Mouse (Mus musculus) liver, embryonic 11.5 days (tissue): ENCODE data around the gene Msi2. TPM values are rescaled to one million over a fixed set of nuclear protein-coding genes. Genes with fewer than 3 reads are reported as not detected.

Source experiments
- ATAC-seq: fragments of 200-750 bp; cut with Nextera tagmentation; replicated peaks from 2 replicates; pipeline ENCODE4 v1.8.0; 2017; ENCODE audit warnings: moderate number of reproducible peaks, mild to moderate bottlenecking, moderate TSS enrichment, moderate library complexity; ENCODE audit not compliant: low FRiP score
- DNase-seq: peaks from one replicate; pipeline ENCODE4 v3.0.0-alpha.2; 2017; ENCODE audit warnings: low spot score
- H3K27ac ChIP-seq: fragments of 300-500 bp; sonication (generic); 2 replicates; pipeline ENCODE4 v1.5.1; 2014; ENCODE audit warnings: mild to moderate bottlenecking, low read depth, low read length, control low read depth
- H3K27me3 ChIP-seq: fragments of 300-500 bp; sonication (generic); replicated peaks from 2 replicates; pipeline ENCODE4 v1.6.1; 2014; ENCODE audit warnings: low read length, mixed read lengths; ENCODE audit not compliant: control insufficient read depth, insufficient read depth
- H3K36me3 ChIP-seq: fragments of 300-500 bp; sonication (generic); 2 replicates; pipeline ENCODE4 v1.6.1; 2014; ENCODE audit warnings: mild to moderate bottlenecking, low read length, moderate library complexity, mixed read lengths; ENCODE audit not compliant: control insufficient read depth, insufficient read depth
- H3K4me1 ChIP-seq: fragments of 300-500 bp; sonication (generic); replicated peaks from 2 replicates; pipeline ENCODE4 v1.6.1; 2014; ENCODE audit warnings: low read length, mixed read lengths; ENCODE audit not compliant: control insufficient read depth, insufficient read depth
- H3K4me2 ChIP-seq: fragments of 300-500 bp; sonication (generic); 2 replicates; pipeline ENCODE4 v1.6.1; 2014; ENCODE audit warnings: mild to moderate bottlenecking, control low read depth, moderate library complexity
- H3K4me3 ChIP-seq: fragments of 300-500 bp; sonication (generic); 2 replicates; pipeline ENCODE4 v1.5.1; 2014; ENCODE audit warnings: low read depth, low read length, control low read depth
- H3K9ac ChIP-seq: fragments of 300-500 bp; sonication (generic); 2 replicates; pipeline ENCODE4 v1.6.1; 2014; ENCODE audit warnings: low read depth, low read length, control low read depth
- H3K9me3 ChIP-seq: fragments of 300-500 bp; sonication (generic); 2 replicates; pipeline ENCODE4 v1.6.1; 2016; ENCODE audit warnings: low read length, inconsistent platforms, mixed read lengths; ENCODE audit not compliant: control insufficient read depth
- WGBS: fragments of 180-500 bp; shearing (Covaris S2); extraction: QIAGEN DNeasy Blood & Tissue Kit; methylation state at CpG from one replicate; pipeline ENCODE4 v1.1.7; 2014; 5-methylcytosine and 5-hydroxymethylcytosine counted together
- polyA plus RNA-seq: library from polyadenylated mRNA; unstranded; fragments of >200 nt; fragmentation: Nextera tagmentation; extraction: Ambion mirVana; gene quantifications from 2 replicates; pipeline ENCODE4 v1.2.1, GENCODE M21; 2014

Msi2 gene
- polyA plus RNA-seq, 1 experiment from 2014 or later = 8.2 TPM

GRCm38 (mm10) chr11:88605098-88605525, 113.2 kb downstream of the Msi2 start:
- peaks cover 89% of the 10 kb centered on the region for H3K4me1 ChIP-seq
- ATAC-seq (peak; percentile 64), DNase-seq (no peak)
- H3K9ac ChIP-seq = no peak overlapping the region
- no peak overlapping the region for H3K27ac ChIP-seq
- 30% methylated on average over 12 of the region's 12 CpGs for WGBS
- H3K27me3 ChIP-seq = no peaks in the 10 kb centered on the region
- H3K36me3 ChIP-seq = no peaks in the 10 kb centered on the region
- H3K4me2 ChIP-seq = peak overlapping the region; percentile 39
- no peaks in the 10 kb centered on the region for H3K9me3 ChIP-seq
- H3K4me3 ChIP-seq = no peak overlapping the region

DNA sequence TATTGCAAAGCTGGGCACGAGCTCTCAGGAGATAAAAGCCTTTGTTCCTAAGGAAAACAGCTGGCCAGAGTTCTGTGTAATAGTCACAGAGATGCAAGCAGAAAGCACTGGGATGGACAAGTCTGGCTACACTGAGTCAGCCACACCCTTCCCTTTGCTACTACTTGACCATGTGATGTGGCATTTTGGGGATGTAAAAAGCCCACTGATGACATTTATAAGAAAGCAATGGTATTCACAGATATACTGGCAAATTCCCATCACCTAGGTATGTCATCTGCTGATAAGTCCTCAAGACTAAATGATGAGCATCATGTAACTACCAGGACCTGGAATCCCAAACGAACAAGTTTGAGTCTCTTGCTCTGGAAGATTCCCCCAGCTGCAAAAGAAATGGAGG, 113.7 kb downstream of the Msi2 start:
- Histone ChIP-seq H3K4me1 (peaks cover 90% of the 10 kb centered on the region), H3K27ac (no peak overlapping the region), H3K4me3 (no peak overlapping the region), H3K4me2 (peak overlapping the region; percentile 39), H3K27me3 (no peaks in the 10 kb centered on the region), H3K36me3 (no peaks in the 10 kb centered on the region), H3K9ac (no peak overlapping the region), H3K9me3 (no peaks in the 10 kb centered on the region)
- DNase-seq = no peak
- ATAC-seq = no peak
- WGBS = 49% methylated on average over 2 of the region's 2 CpGs

DNA sequence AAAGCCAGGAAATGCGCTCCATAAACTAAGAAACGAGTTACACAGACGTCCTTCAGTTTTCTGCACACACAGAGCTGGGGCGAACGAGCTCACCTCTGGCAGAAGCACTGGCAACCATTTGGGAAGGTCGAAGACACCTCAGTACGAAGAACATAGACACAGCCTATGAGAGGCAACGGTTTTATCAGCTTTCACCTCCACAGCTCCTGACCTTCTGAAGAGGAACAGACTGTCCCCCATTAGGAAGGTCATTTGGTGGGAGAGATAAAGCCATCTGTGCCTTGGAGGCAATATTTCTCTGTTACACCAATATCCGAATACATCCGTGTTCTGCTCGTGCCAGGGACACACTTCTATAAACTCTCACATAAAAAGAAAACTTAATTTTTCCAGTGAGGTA, 114.9 kb downstream of the Msi2 start:
- no peak for DNase-seq
- 61% methylated on average over 11 of the region's 11 CpGs for WGBS
- no peaks in the 10 kb centered on the region for H3K9me3 ChIP-seq
- H3K27ac ChIP-seq = no peak overlapping the region
- H3K27me3 ChIP-seq = no peaks in the 10 kb centered on the region
- H3K9ac ChIP-seq = no peak overlapping the region; the same call in 1 of the 2 replicates
- peaks cover 88% of the 10 kb centered on the region for H3K4me1 ChIP-seq
- H3K36me3 ChIP-seq = no peaks in the 10 kb centered on the region
- no peak for ATAC-seq
- H3K4me2 ChIP-seq = no peak overlapping the region
- no peak overlapping the region for H3K4me3 ChIP-seq

GRCm38 (mm10) chr11:88602471-88603120, 115.7 kb downstream of the Msi2 start:
- no peak for DNase-seq
- H3K9ac ChIP-seq = no peak overlapping the region
- WGBS = 53% methylated on average over 7 of the region's 7 CpGs
- H3K4me2 ChIP-seq = no peak overlapping the region
- no peaks in the 10 kb centered on the region for H3K9me3 ChIP-seq
- no peak overlapping the region for H3K27ac ChIP-seq
- no peaks in the 10 kb centered on the region for H3K27me3 ChIP-seq
- ATAC-seq = no peak
- no peak overlapping the region for H3K4me3 ChIP-seq
- peaks cover 86% of the 10 kb centered on the region for H3K4me1 ChIP-seq
- no peaks in the 10 kb centered on the region for H3K36me3 ChIP-seq

GRCm38 (mm10) chr11:88600194-88600593, 118.1 kb downstream of the Msi2 start:
- DNase-seq (no peak), ATAC-seq (no peak)
- Histone ChIP-seq H3K36me3 (no peaks in the 10 kb centered on the region), H3K4me2 (no peak overlapping the region), H3K9me3 (no peaks in the 10 kb centered on the region), H3K27me3 (no peaks in the 10 kb centered on the region), H3K9ac (no peak overlapping the region), H3K4me1 (peaks cover 72% of the 10 kb centered on the region), H3K27ac (peak overlapping the region; percentile 22; the same call in 1 of the 2 replicates), H3K4me3 (no peak overlapping the region)
- 86% methylated on average over 3 of the region's 3 CpGs for WGBS

DNA sequence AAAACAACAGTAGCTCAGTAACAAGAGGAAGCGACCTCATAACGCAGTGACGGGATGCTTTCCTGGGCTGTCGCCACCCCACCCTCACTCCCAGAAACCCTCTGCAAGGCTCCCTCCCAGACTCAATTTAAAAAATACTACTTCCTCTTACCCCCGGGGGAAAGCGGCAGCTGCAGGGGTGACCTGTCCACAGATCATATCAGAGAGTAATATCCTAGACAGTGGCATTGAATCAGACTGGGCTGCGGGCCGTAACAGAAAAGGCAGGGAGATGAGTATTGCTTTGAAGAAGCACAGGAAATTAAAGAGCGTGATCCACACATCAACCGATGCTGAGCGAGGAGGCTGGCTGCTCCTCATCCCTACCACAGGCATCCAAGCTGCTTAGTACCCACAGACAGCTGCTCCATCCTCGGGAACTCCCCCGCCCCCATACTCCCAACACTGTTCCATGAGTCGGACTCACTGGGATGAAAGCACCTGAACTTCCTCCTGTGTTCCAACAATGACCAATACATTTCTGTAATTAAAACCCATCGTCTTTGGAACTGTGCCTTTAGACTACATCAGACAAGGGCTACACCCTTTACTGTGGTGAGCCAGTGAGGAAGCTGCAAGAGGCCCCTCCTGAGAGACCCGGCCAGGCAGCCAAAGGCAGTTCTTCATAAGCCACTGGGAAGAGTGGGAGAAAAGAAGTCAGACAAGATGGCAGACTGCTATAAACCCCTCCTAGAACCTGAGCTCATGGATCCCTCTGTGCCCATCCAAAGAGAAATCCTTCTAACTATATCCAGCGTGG, 118.8 kb downstream of the Msi2 start:
- H3K27me3 ChIP-seq = no peaks in the 10 kb centered on the region
- DNase-seq (no peak), ATAC-seq (peak; percentile 27; the same call in 1 of the 2 replicates)
- H3K27ac ChIP-seq = peak overlapping the region; percentile 22; the same call in 1 of the 2 replicates
- H3K9me3 ChIP-seq = no peaks in the 10 kb centered on the region
- H3K4me2 ChIP-seq = peak overlapping the region; percentile 28
- no peak overlapping the region for H3K9ac ChIP-seq
- no peaks in the 10 kb centered on the region for H3K36me3 ChIP-seq
- 46% methylated on average over 17 of the region's 17 CpGs for WGBS
- peaks cover 72% of the 10 kb centered on the region for H3K4me1 ChIP-seq
- H3K4me3 ChIP-seq = no peak overlapping the region

DNA sequence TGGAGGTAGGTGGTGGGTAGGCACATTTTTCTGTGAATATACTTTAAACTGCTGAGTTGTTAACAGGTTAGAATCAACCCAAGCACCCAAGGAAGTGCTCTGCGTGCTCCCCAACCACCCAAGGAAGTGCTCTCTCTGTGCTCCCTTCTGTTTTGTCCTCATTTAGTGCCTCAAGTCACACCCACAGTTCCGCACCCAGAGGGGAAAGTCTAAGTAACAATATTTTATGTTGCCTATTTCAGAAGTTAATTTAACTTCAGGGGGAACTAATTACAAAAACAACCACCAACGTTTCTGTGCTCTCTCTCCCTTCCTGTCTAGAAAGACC, 119.5 kb downstream of the Msi2 start:
- H3K4me2 ChIP-seq = no peak overlapping the region
- H3K36me3 ChIP-seq = no peaks in the 10 kb centered on the region
- no peak overlapping the region for H3K27ac ChIP-seq
- no peaks in the 10 kb centered on the region for H3K27me3 ChIP-seq
- DNase-seq (no peak), ATAC-seq (no peak)
- no peak overlapping the region for H3K4me3 ChIP-seq
- no peaks in the 10 kb centered on the region for H3K9me3 ChIP-seq
- H3K4me1 ChIP-seq = peaks cover 68% of the 10 kb centered on the region
- WGBS = 51% methylated on average over 3 of the region's 3 CpGs
- H3K9ac ChIP-seq = no peak overlapping the region

GRCm38 (mm10) chr11:88598150-88598847, 120.0 kb downstream of the Msi2 start:
- Histone ChIP-seq H3K4me1 (peaks cover 63% of the 10 kb centered on the region), H3K36me3 (no peaks in the 10 kb centered on the region), H3K27me3 (no peaks in the 10 kb centered on the region), H3K4me2 (no peak overlapping the region), H3K4me3 (no peak overlapping the region), H3K9ac (no peak overlapping the region), H3K27ac (no peak overlapping the region), H3K9me3 (no peaks in the 10 kb centered on the region)
- ATAC-seq (no peak), DNase-seq (no peak)
- WGBS = 53% methylated on average over 11 of the region's 11 CpGs
